Mouse (Mus musculus): ENCODE data around the gene Cfap45.

The Cfap45 gene

DNA sequence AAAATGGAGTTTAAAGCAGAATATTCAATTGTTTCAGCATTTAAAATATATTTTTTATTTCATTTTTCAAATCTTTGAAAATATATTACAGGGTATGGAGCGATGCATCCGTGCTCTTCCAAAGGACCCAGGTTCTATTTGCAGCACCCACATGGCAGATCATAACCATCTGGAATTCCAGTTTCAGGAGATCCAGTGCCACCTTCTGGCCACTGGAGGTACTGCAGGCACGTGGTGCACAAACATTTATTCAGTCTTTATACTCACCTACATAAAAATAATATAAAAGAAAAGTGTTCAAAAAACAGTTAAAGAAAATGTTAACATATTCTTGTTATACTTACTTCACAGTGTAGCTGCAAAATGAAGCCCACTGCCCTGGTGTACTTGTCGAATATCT is 2.6 kb upstream of the Cfap45 start:
- DNase-seq (ENCODE audit: low spot score), result no peak

GRCm38 (mm10) chr1:172519644-172520043 is 957 bp upstream of the Cfap45 start:
- no peak for DNase-seq (ENCODE audit: low spot score)

GRCm38 (mm10) chr1:172522524-172522923 is 1.9 kb downstream of the Cfap45 start:
- no peak for DNase-seq (ENCODE audit: low spot score)

- no peak for DNase-seq (ENCODE audit: low spot score)
These were observed 3.1 kb downstream of the Cfap45 start for GRCm38 (mm10) chr1:172523699-172524101.

GRCm38 (mm10) chr1:172525027-172525764 is 4.6 kb downstream of the Cfap45 start:
- DNase-seq (ENCODE audit: low spot score), result no peak

DNA sequence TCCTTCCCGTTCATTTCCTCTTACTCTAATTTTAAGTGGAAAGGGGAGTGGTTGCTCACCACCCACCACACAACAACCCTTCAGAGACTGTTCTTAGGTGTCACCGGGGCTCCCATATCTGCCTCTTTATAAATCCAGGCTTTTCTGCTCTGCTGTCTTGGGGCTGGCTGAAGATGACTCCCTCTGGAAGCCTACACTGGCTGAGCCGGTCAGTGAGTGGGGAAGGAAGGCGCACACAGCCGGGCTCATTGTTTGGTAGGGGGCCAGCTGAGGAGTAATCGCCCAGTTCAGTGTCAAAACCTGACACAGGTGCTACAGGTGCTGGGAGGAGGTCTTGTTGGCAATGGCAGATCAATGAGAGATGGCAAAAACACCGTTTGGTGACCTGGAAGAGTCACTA is 5.4 kb downstream of the Cfap45 start:
- DNase-seq (ENCODE audit: low spot score), result no peak

DNA sequence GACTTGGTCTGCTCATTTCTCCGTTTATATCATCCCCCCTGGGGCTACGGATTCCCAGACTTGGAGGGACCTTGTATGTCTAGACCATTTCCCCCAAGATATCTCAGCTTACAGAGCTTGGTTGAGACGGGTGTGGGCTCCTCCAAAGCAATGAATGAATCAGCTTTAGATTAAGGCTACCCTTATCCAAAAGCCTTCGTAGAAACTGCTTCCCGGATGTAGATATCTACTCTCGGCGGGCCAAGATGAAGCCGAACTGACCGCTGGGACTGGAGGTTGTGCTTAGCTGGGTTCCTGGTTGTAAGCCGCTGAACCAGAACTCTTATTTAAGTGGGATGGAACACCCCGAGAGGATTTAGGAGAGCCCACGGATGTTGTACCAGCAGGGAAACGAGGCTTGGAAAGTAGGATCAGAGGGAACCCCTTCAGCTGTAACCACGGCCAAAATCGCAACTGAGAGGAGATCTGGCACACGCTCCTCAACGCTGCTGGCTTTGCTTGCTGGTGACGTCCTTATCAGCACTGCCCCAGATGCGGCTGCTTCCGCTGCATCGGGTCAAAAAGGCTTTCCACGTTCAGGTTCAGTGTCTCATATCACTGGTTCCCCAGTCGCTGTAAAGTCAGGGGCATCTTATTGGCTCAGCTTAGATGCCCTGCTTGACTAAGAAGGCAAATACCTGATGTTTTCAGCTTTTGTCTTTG is 5.9 kb downstream of the Cfap45 start:
- DNase-seq (ENCODE audit: low spot score), result no peak

DNA sequence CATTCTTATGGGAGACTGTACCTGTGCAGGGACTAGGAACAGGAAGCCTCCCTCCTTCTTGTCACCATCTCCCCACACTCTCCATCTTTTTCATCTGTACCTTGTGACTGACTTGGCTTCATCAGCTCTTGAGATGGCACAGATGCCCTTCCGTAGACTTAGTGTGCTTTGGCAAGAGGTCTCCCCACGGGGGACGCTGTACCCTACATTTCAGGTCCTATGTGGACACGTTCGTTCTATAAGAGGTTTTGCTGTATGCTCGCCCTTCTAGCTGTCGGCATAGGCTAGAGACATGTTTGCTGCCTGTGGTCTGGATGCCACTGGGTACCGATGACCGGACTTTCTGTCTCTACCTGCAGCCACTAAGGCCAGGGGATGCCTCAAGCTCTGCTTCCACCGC is 6.8 kb downstream of the Cfap45 start:
- no peak for DNase-seq (ENCODE audit: low spot score)

DNA sequence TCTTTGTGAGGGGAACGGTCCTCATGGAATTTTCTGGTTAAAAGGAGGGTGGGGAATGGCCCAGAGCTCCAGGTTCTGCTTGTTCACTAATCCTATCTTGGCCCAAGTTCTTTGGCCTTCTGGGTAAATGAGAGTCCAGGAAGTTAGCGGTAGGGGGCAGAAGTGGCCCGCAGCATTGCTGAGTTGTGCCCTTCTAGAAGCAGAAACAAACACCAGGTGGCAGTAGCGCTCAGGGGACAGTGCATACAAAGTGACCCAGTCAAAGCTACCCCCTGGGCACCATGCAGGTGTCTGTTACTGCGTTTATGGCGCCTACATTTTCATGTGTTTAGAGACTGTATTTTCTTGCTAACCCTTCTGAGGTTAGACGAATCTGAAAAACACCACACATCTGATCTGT is 8.1 kb downstream of the Cfap45 start:
- DNase-seq (ENCODE audit: low spot score), result peak; percentile 69

- no peak for DNase-seq (ENCODE audit: low spot score)
These were observed 10.1 kb downstream of the Cfap45 start for GRCm38 (mm10) chr1:172530544-172531220.

- peak; percentile 44 for DNase-seq (ENCODE audit: low spot score)
These were observed 11.9 kb downstream of the Cfap45 start for GRCm38 (mm10) chr1:172532551-172532950.

DNA sequence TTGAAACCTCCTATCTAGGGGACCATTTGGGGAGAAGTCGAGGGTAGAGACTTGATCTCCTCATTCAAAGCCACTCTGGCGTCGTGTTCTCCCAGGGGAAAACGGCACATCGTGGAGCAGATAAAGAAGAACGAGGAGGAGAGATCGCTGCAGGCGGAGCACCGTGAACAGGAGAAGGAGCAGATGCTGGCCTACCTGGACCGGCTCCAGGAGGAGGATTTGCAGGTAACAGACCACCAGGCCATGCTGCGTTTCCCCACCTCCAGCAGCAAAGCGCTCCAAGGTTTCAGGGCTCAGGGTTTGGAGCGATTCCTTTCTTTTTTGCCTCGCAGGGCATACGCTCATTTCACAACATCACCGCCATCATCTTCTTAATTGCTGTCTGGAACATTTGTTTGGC is 14.5 kb downstream of the Cfap45 start:
- DNase-seq (ENCODE audit: low spot score), result no peak

- no peak for DNase-seq (ENCODE audit: low spot score)
These were observed 19.2 kb downstream of the Cfap45 start for GRCm38 (mm10) chr1:172539827-172540226.

GRCm38 (mm10) chr1:172540283-172540820 is 19.8 kb downstream of the Cfap45 start:
- DNase-seq (ENCODE audit: low spot score), result no peak

GRCm38 (mm10) chr1:172546062-172546461 is 25.5 kb downstream of the Cfap45 start:
- DNase-seq (ENCODE audit: low spot score), result no peak

GRCm38 (mm10) chr1:172548501-172548900 is 27.9 kb downstream of the Cfap45 start:
- no peak for DNase-seq (ENCODE audit: low spot score)

GRCm38 (mm10) chr1:172549314-172549713 is 28.7 kb downstream of the Cfap45 start:
- no peak for DNase-seq (ENCODE audit: low spot score)

DNA sequence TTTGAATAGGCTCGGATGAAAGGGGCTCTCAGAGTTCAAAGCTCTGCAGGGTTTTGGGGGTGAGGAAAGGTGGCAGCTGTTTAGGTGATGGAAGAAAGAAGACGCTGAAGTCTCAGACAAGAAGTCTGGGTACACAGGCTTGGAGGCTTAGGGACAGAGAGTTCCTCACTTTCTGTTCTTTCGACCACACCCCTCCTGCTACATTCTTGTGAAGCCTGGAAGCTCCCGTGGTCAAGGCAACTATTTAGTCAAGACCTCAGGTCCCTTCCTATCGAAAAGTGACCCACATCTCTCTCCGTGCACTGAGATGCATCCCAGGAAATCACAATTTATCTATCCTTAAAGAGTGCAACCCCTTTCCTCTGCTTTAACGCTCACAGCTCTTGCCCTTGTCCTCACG is 29.1 kb downstream of the Cfap45 start:
- DNase-seq (ENCODE audit: low spot score), result no peak

GRCm38 (mm10) chr1:172550551-172550951 is 29.9 kb downstream of the Cfap45 start:
- DNase-seq (ENCODE audit: low spot score), result no peak

- no peak for DNase-seq (ENCODE audit: low spot score)
These were observed 30.4 kb downstream of the Cfap45 start for GRCm38 (mm10) chr1:172551009-172551408.

GRCm38 (mm10) chr1:172552623-172553022 is 32.0 kb downstream of the Cfap45 start:
- no peak for DNase-seq (ENCODE audit: low spot score)

GRCm38 (mm10) chr1:172555638-172556037 is 35.0 kb downstream of the Cfap45 start, which contains the start of gene Vsig8:
Gene Vsig8, plus strand, starts transcription at chr1:172555938.
- DNase-seq (ENCODE audit: low spot score), result no peak
